Mouse (Mus musculus) brain, embryonic 14.5 days (tissue): ENCODE measurements around the gene Hmga1.

Source experiments
- CTCF ChIP-seq: fragments of 200-500 bp; IDR thresholded peaks from 2 replicates; pipeline ENCODE4 v1.5.1; 2012; ENCODE audit warnings: inconsistent platforms, mild to moderate bottlenecking, moderate library complexity, borderline replicate concordance; ENCODE audit not compliant: insufficient read depth, insufficient read length; ENCODE audit errors: extremely low read depth
- POLR2A ChIP-seq: fragments of 200-500 bp; IDR thresholded peaks from 2 replicates; pipeline ENCODE4 v1.6.1; 2012; ENCODE audit warnings: mild to moderate bottlenecking, inconsistent platforms, borderline replicate concordance; ENCODE audit not compliant: poor library complexity, insufficient read depth, insufficient read length, severe bottlenecking; ENCODE audit errors: extremely low read depth

DNA sequence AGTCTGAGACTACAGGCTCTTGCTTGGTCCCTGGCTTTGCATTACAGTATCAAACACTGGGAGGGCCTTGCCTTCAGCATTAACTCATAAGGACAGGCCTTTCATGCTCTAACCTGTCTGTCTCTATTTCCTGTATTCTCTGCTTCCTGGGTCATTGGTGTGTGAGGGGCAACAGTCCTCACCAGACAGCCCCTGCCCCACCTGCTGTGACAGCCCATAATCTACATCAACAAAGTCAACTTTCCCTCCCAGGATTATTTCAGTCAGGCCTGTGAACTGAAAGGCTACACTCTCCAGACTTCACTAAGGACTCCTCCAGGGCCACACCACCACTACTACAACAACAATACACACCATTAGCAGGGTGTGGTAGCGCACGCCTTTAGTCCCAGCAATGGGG, 46.7 kb downstream of the Hmga1 start:
- TF ChIP-seq CTCF (no peak), POLR2A (no peak)
